Mouse (Mus musculus): Measurements from ENCODE around the gene Arvcf. TPM values are rescaled to one million over a fixed set of nuclear protein-coding genes. Genes with fewer than 3 reads are reported as not detected.

Gene Arvcf
- polyA plus RNA-seq, 1 experiment from 2014 or later, result 9.7 TPM

- peaks cover 54% of the 10 kb centered on the region for H3K4me1 ChIP-seq (ENCODE audit: insufficient read depth)
- DNase-seq, result no peak
- no peaks in the 10 kb centered on the region for H3K27me3 ChIP-seq (ENCODE audit: insufficient read depth, low read length)
- H3K4me3 ChIP-seq (ENCODE audit: low read depth, low read length), result no peak overlapping the region
- TF ChIP-seq EP300 (IDR thresholded peaks at IDR 0.05; ENCODE audit: low read depth) (no peak), CTCF (IDR thresholded peaks at IDR 0.05; ENCODE audit: low read depth) (no peak)
- no peak for ATAC-seq
- H3K36me3 ChIP-seq (replicated peaks; ENCODE audit: insufficient read depth, low read length), result peaks cover 37% of the 10 kb centered on the region
- peak overlapping the region; percentile 89 for H3K4me2 ChIP-seq (ENCODE audit: low read depth, low read length)
- WGBS (ENCODE audit: insufficient replicate concordance), result 85% methylated on average over 7 of the region's 7 CpGs
- H3K9me3 ChIP-seq (ENCODE audit: low read length), result no peaks in the 10 kb centered on the region
- H3K9ac ChIP-seq (replicated peaks), result no peak overlapping the region
- H3K27ac ChIP-seq (ENCODE audit: low read depth), result peak overlapping the region; percentile 39; the same call in 1 of the 2 replicates
Measured at GRCm38 (mm10) chr16:18423203-18423914, 75.4 kb downstream of the Arvcf start.

- H3K36me3 ChIP-seq (replicated peaks; ENCODE audit: insufficient read depth, low read length), result peaks cover 35% of the 10 kb centered on the region
- DNase-seq, result no peak
- H3K9ac ChIP-seq (replicated peaks), result peak overlapping the region; percentile 89
- H3K4me1 ChIP-seq (ENCODE audit: insufficient read depth), result peaks cover 49% of the 10 kb centered on the region
- TF ChIP-seq CTCF (IDR thresholded peaks at IDR 0.05; ENCODE audit: low read depth) (no peak), EP300 (IDR thresholded peaks at IDR 0.05; ENCODE audit: low read depth) (no peak)
- WGBS (ENCODE audit: insufficient replicate concordance), result 84% methylated on average over 5 of the region's 5 CpGs
- peak overlapping the region; percentile 39; the same call in 1 of the 2 replicates for H3K27ac ChIP-seq (ENCODE audit: low read depth)
- H3K4me3 ChIP-seq (ENCODE audit: low read depth, low read length), result peak overlapping the region; percentile 83; the same call in 1 of the 2 replicates
- no peaks in the 10 kb centered on the region for H3K27me3 ChIP-seq (ENCODE audit: insufficient read depth, low read length)
- peak overlapping the region; percentile 89 for H3K4me2 ChIP-seq (ENCODE audit: low read depth, low read length)
- no peak for ATAC-seq
- H3K9me3 ChIP-seq (ENCODE audit: low read length), result no peaks in the 10 kb centered on the region
Measured at GRCm38 (mm10) chr16:18423915-18424265, 75.9 kb downstream of the Arvcf start.

GRCm38 (mm10) chr16:18424364-18425045 lies 76.5 kb downstream of the Arvcf start:
- TF ChIP-seq CTCF (IDR thresholded peaks at IDR 0.05; ENCODE audit: low read depth) (no peak), EP300 (IDR thresholded peaks at IDR 0.05; ENCODE audit: low read depth) (no peak)
- 57% methylated on average over 11 of the region's 11 CpGs for WGBS (ENCODE audit: insufficient replicate concordance)
- peak overlapping the region; percentile 89 for H3K9ac ChIP-seq (replicated peaks)
- H3K27me3 ChIP-seq (ENCODE audit: insufficient read depth, low read length), result no peaks in the 10 kb centered on the region
- H3K27ac ChIP-seq (ENCODE audit: low read depth), result peak overlapping the region; percentile 95
- peaks cover 35% of the 10 kb centered on the region for H3K36me3 ChIP-seq (replicated peaks; ENCODE audit: insufficient read depth, low read length)
- H3K4me2 ChIP-seq (ENCODE audit: low read depth, low read length), result peak overlapping the region; percentile 89
- H3K4me3 ChIP-seq (ENCODE audit: low read depth, low read length), result peak overlapping the region; percentile 83
- ATAC-seq (no peak), DNase-seq (no peak)
- peaks cover 43% of the 10 kb centered on the region for H3K4me1 ChIP-seq (ENCODE audit: insufficient read depth)
- H3K9me3 ChIP-seq (ENCODE audit: low read length), result no peaks in the 10 kb centered on the region

GRCm38 (mm10) chr16:18425475-18426214 lies 77.7 kb downstream of the Arvcf start:
- no peak for TF ChIP-seq EP300 (IDR thresholded peaks at IDR 0.05; ENCODE audit: low read depth)
- TF ChIP-seq CTCF (IDR thresholded peaks at IDR 0.05; ENCODE audit: low read depth), result no peak
- H3K9me3 ChIP-seq (ENCODE audit: low read length), result no peaks in the 10 kb centered on the region
- no peak for ATAC-seq
- H3K4me3 ChIP-seq (ENCODE audit: low read depth, low read length), result peak overlapping the region; percentile 83
- peaks cover 43% of the 10 kb centered on the region for H3K4me1 ChIP-seq (ENCODE audit: insufficient read depth)
- H3K36me3 ChIP-seq (replicated peaks; ENCODE audit: insufficient read depth, low read length), result peaks cover 30% of the 10 kb centered on the region
- H3K9ac ChIP-seq (replicated peaks), result peak overlapping the region; percentile 89
- H3K27me3 ChIP-seq (ENCODE audit: insufficient read depth, low read length), result no peaks in the 10 kb centered on the region
- peak overlapping the region; percentile 95 for H3K27ac ChIP-seq (ENCODE audit: low read depth)
- WGBS (ENCODE audit: insufficient replicate concordance), result 11% methylated on average over 10 of the region's 10 CpGs
- DNase-seq, result no peak
- H3K4me2 ChIP-seq (ENCODE audit: low read depth, low read length), result peak overlapping the region; percentile 89

GRCm38 (mm10) chr16:18426215-18426791 lies 78.3 kb downstream of the Arvcf start, which contains the start of gene Txnrd2:
Gene Txnrd2 (plus strand): TSS chr16:18426384.
- Histone ChIP-seq H3K4me1 (ENCODE audit: insufficient read depth) (peaks cover 40% of the 10 kb centered on the region), H3K9me3 (ENCODE audit: low read length) (no peaks in the 10 kb centered on the region), H3K36me3 (replicated peaks; ENCODE audit: insufficient read depth, low read length) (peaks cover 25% of the 10 kb centered on the region), H3K9ac (replicated peaks) (peak within 1 kb of the TSS; percentile 89), H3K27me3 (ENCODE audit: insufficient read depth, low read length) (no peaks in the 10 kb centered on the region), H3K4me2 (ENCODE audit: low read depth, low read length) (peak within 1 kb of the TSS; percentile 89), H3K4me3 (ENCODE audit: low read depth, low read length) (peak within 1 kb of the TSS; percentile 83), H3K27ac (ENCODE audit: low read depth) (peak within 1 kb of the TSS; percentile 95)
- DNase-seq (peak; percentile 90), ATAC-seq (peak; percentile 75)
- TF ChIP-seq EP300 (IDR thresholded peaks at IDR 0.05; ENCODE audit: low read depth) (no peak), CTCF (IDR thresholded peaks at IDR 0.05; ENCODE audit: low read depth) (peak; percentile 77)
- under 1% methylated on average over 52 of the region's 52 CpGs for WGBS (ENCODE audit: insufficient replicate concordance)

All from liver, postnatal 0 days (tissue).